Mouse (Mus musculus): ENCODE results near the gene Bicral. TPM values are rescaled to one million over a fixed set of nuclear protein-coding genes. Genes with fewer than 3 reads are reported as not detected.

Gene Bicral
- total RNA-seq (2014; fragmentation: Nextera tagmentation) (24.6 and 28.7 TPM in 2 replicates), total RNA-seq (2017) (10.4 and 16.5 TPM in 2 replicates)

- ATAC-seq (replicated peaks; ENCODE audit: low FRiP score, low TSS enrichment, poor library complexity, severe bottlenecking) = peak; percentile 40; the same call in 1 of the 2 replicates
Measured at GRCm38 (mm10) chr17:46857903-46858748, at the start of gene Bicral. Gene Bicral, minus strand, starts transcription at chr17:46858482.

DNA sequence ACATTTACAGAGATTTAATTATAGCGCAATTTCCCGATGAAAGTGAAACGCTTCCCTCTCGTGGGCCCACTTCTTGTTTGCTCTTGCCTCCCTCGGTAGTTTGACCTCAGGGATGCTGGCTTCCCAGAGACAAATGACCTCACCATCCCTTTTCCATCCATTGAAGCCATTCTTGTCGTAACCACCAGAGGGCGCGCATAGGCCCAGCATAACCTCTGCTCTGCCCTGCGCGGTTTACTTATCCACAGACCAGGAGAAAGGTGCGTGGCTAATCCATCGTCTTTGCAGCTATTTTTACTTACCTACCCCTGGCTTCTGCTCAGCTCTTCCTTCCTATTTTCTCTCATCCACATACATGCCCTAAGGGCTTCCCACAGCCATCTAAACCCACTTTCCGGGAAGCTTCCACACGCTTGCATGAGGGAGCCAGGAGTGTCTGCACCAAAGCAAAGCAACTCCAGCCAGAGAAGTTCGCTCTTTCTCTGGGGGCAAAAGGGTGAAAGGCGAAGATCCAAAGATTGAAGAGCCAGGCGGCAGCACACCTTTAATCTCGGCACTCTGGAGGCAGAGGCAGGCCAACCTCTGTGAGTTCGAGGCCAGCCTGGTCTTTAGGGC, 45.7 kb upstream of the Bicral start:
- ATAC-seq (replicated peaks; ENCODE audit: low FRiP score, low TSS enrichment, poor library complexity, severe bottlenecking) = peak; percentile 94

- no peak for ATAC-seq (replicated peaks; ENCODE audit: low FRiP score, low TSS enrichment, poor library complexity, severe bottlenecking)
Measured at GRCm38 (mm10) chr17:46900941-46901340, 42.7 kb upstream of the Bicral start.

- no peak for ATAC-seq (replicated peaks; ENCODE audit: low FRiP score, low TSS enrichment, poor library complexity, severe bottlenecking)
Measured at GRCm38 (mm10) chr17:46897221-46897950, 39.1 kb upstream of the Bicral start.

DNA sequence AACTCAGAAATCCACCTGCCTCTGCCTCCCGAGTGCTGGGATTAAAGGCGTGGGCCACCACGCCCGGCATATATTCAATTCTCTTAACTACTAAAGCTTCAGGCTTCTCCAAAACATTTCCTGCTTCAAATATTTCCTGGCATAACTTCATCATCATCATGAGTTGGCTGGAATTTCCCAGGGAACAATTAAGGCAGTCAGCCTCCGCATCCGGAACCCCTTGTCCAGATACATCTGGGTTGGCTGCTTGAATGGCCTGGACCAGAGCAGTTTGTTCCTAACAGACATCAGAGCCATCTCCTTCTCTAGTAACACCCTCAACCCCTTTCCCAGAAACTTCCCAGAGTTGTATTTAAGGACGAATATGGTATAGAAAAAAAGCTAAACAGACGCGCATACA, 37.1 kb upstream of the Bicral start:
- no peak for ATAC-seq (replicated peaks; ENCODE audit: low FRiP score, low TSS enrichment, poor library complexity, severe bottlenecking)

DNA sequence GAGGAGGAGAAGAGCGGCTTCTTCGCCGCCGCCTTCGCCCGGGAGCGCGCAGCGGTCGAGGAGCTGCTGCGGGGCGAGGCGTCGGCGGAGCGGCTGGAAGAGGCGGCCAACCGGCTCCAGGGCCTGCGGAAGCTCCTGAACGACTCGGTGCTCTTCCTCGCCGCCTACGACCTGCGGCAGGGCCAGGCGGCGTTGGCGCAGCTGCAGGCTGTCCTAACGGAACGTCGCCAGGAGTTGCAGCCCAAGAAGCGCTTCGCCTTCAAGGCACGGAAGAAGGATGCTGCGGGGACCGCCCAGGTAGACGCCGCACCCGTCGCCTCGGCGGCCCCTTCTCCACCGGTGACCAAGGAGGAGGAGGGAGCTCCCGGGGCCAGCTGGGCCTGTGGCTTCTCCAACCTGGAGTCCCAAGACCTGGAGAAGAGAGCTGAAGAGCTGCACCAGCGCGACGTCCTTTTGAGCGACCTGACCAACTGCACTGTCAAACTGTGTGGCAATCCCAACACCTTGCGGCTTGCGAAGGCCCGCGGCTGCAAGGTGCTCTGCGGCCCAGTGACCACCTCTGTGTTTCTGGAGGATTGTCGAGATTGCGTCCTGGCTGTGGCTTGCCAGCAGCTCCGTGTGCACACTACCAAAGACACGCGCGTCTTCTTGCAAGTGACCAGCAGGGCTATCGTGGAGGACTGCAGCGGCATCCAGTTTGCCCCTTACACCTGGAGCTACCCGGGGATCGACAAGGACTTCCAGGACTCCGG, 32.7 kb upstream of the Bicral start:
- ATAC-seq (replicated peaks; ENCODE audit: low FRiP score, low TSS enrichment, poor library complexity, severe bottlenecking) = no peak; the same call in 1 of the 2 replicates

- peak; percentile 87 for ATAC-seq (replicated peaks; ENCODE audit: low FRiP score, low TSS enrichment, poor library complexity, severe bottlenecking)
Measured at GRCm38 (mm10) chr17:46890116-46890815, 32.0 kb upstream of the Bicral start, which contains the start of gene Tbcc. Gene Tbcc, plus strand, starts transcription at chr17:46890684.

GRCm38 (mm10) chr17:46889450-46890084, 31.3 kb upstream of the Bicral start:
- ATAC-seq (replicated peaks; ENCODE audit: low FRiP score, low TSS enrichment, poor library complexity, severe bottlenecking) = peak; percentile 8

DNA sequence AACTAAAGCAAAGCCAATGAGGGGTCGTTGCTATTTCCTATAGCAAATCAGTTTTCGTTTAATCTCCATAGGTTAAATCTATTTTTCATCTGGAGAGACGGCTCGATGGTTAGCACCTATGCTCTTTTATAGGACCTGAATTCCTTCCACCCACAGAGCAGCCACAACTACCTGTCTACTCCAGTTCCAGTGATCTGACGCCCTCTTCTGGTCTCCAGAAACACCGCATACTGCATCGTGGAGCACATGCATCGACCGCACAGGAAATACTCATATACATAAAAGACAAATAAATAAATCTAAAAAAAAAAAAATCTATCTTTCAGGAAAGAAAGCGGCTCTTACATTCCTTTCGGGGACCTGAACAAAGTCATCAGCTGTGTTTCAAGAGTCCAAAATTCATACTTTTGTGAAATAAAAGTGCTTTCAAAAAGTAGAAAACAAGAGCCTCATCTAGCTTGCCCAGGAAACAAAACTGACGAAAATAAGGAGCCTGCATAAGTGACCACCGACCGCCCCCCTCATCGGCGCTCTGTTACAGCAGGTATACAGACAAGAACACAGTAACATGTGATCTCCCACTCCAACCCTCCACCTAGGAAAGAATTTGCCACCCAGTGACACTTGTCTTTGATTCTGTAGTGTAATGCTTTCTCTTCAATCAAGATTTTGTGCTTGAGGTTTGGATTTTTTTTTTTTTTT, 30.4 kb upstream of the Bicral start:
- no peak for ATAC-seq (replicated peaks; ENCODE audit: low FRiP score, low TSS enrichment, poor library complexity, severe bottlenecking)

- peak; percentile 41 for ATAC-seq (replicated peaks; ENCODE audit: low FRiP score, low TSS enrichment, poor library complexity, severe bottlenecking)
Measured at GRCm38 (mm10) chr17:46885910-46886643, 27.8 kb upstream of the Bicral start.

GRCm38 (mm10) chr17:46885218-46885909, 27.1 kb upstream of the Bicral start:
- no peak for ATAC-seq (replicated peaks; ENCODE audit: low FRiP score, low TSS enrichment, poor library complexity, severe bottlenecking)

- ATAC-seq (replicated peaks; ENCODE audit: low FRiP score, low TSS enrichment, poor library complexity, severe bottlenecking) = no peak
Measured at GRCm38 (mm10) chr17:46884766-46885165, 26.5 kb upstream of the Bicral start.

GRCm38 (mm10) chr17:46883107-46883506, 24.8 kb upstream of the Bicral start:
- no peak for ATAC-seq (replicated peaks; ENCODE audit: low FRiP score, low TSS enrichment, poor library complexity, severe bottlenecking)

DNA sequence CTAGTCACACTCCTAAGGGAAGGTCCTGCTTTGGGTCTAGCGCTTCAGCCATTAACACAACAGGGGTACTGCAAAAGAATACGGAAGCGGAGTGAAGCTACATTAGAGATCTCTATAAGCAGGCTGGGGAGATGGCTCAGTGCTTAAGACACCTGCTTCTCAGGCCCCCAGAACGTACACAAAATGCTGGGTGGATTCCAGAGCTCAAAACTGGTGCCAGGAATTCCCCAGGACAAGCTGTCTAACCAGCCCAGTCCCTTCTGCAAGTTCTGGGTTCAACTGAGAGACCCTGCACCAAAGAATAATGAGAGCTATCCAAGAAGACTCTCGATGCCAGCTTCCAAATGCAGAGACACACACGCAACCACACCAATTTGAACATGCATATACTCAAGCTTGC, 23.4 kb upstream of the Bicral start:
- ATAC-seq (replicated peaks; ENCODE audit: low FRiP score, low TSS enrichment, poor library complexity, severe bottlenecking) = no peak

DNA sequence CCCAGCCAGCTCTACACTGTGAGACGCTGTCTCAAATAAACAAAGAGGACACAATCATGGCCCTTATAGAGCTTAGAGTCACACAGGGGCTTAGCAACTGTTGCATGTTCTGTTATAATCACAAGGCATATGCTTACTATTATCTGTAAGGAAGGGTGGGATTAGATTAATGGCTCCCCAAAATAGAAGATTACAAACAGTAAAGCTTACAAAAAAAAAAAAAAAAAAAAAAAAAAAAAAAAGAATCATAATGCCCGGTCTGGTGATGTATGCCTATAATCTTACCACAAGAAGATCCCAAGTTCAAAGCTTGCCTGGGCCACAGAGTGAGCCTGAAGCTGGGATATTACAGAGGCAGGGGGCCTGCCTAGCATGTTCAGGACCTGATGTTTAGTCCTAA, 22.0 kb upstream of the Bicral start:
- 0 out of 2 replicates have a peak, but pooled peaks have one; percentile 14 for ATAC-seq (replicated peaks; ENCODE audit: low FRiP score, low TSS enrichment, poor library complexity, severe bottlenecking)

DNA sequence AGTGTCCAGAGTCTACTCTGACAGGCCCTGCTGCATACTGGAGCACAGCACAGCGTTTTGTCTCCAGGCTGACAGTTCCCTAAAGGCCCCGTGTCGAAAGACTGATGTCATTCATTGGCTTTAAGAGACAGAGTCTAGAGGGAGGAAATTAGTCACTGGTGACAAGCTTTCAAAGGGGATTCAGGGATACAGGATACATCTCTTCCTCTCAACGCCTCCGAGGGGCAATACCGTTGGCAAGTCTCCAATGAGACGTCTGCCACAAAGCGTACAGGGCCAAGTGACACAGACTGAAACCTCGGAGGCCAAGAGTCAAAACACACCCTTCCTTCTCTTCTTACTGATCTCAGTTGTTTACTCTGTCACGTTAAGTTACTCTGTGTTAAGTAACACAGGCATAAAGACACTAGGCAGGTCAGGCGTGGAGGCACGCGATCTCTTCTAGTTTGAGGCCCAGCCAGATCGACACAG, 21.6 kb upstream of the Bicral start:
- 0 out of 2 replicates have a peak, but pooled peaks have one; percentile 23 for ATAC-seq (replicated peaks; ENCODE audit: low FRiP score, low TSS enrichment, poor library complexity, severe bottlenecking)
